Mouse (Mus musculus) bone marrow macrophage, adult 2 months (primary cell): ENCODE data around the gene Grhl1.
"Not testable (repeated sequence)": the region's sequence is repeated elsewhere in the genome, so short reads cannot be mapped to it uniquely, and the experiment has no call there.

ENCODE experiments used
- CTCF ChIP-seq: IDR thresholded peaks from 2 replicates; pipeline ENCODE4 v1.5.1; 2012; ENCODE audit warnings: low read depth, mild to moderate bottlenecking, low read length, moderate library complexity
- POLR2A ChIP-seq: IDR thresholded peaks from 2 replicates; pipeline ENCODE4 v1.6.1; 2012; ENCODE audit warnings: mild to moderate bottlenecking, low read depth, low read length, borderline replicate concordance

DNA sequence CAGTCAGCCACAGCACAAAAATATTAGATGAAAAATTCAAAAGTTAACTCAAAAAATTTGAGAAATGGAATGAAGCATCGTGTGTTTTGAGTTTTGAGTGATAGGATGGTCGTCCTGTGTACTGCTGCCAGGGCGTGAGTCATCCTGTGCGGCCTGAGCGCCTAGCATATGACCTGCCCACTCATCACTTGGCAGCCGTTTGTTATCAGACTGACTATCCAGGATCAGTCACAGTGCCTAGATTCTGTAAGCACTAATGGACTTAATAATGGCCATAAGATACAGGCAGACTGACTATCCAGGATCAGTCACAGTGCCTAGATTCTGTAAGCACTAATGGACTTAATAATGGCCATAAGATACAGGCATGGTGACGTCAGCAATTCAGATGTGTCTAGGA is 47.0 kb upstream of the Grhl1 start:
- TF ChIP-seq POLR2A, CTCF: not testable (repeated sequence)
